Mouse (Mus musculus) forebrain, embryonic 16.5 days (tissue): ENCODE results near the gene Grap2. TPM values are rescaled to one million over a fixed set of nuclear protein-coding genes. Genes with fewer than 3 reads are reported as not detected.

Experiments
- ATAC-seq: fragments of 200-750 bp; cut with Nextera tagmentation; 2 replicates; pipeline ENCODE4 v1.8.0; 2017; ENCODE audit warnings: mild to moderate bottlenecking, moderate library complexity
- H3K27ac ChIP-seq: fragments of 300-500 bp; sonication (generic); 2 replicates; pipeline ENCODE4 v1.5.1; 2014; ENCODE audit warnings: low read length, control low read depth
- H3K27me3 ChIP-seq: fragments of 300-500 bp; sonication (generic); replicated peaks from 2 replicates; pipeline ENCODE4 v1.6.1; 2014; ENCODE audit warnings: low read length; ENCODE audit not compliant: control insufficient read depth, insufficient read depth
- H3K36me3 ChIP-seq: fragments of 300-500 bp; sonication (generic); 2 replicates; pipeline ENCODE4 v1.6.1; 2014; ENCODE audit not compliant: control insufficient read depth, insufficient read depth
- H3K4me1 ChIP-seq: fragments of 300-500 bp; sonication (generic); replicated peaks from 2 replicates; pipeline ENCODE4 v1.6.1; 2014; ENCODE audit warnings: low read length; ENCODE audit not compliant: control insufficient read depth, insufficient read depth
- H3K4me2 ChIP-seq: fragments of 300-500 bp; sonication (generic); 2 replicates; pipeline ENCODE4 v1.6.1; 2014; ENCODE audit warnings: mild to moderate bottlenecking, low read length, control low read depth
- H3K4me3 ChIP-seq: fragments of 300-500 bp; sonication (generic); replicated peaks from 2 replicates; pipeline ENCODE4 v1.5.1; 2014; ENCODE audit warnings: mild to moderate bottlenecking, low read length, control low read depth
- H3K9ac ChIP-seq: fragments of 300-500 bp; sonication (generic); replicated peaks from 2 replicates; pipeline ENCODE4 v1.6.1; 2014; ENCODE audit warnings: low read depth, low read length, control low read depth
- H3K9me3 ChIP-seq: fragments of 300-500 bp; sonication (generic); 2 replicates; pipeline ENCODE4 v1.6.1; 2016; ENCODE audit warnings: low read length; ENCODE audit not compliant: control insufficient read depth
- WGBS: fragments of 180-500 bp; shearing (Covaris S2); extraction: QIAGEN DNeasy Blood & Tissue Kit; methylation state at CpG from one replicate; pipeline ENCODE4 v1.1.7; 2014; 5-methylcytosine and 5-hydroxymethylcytosine counted together
- microRNA-seq: library from miRNA; unstranded; fragments of <30 nt; microRNA quantifications from one replicate; pipeline ENCODE4, GENCODE M21; 2017
- polyA plus RNA-seq: library from polyadenylated mRNA; unstranded; fragments of >200 nt; fragmentation: Nextera tagmentation; extraction: Ambion mirVana; gene quantifications from 2 replicates; pipeline ENCODE4 v1.2.1, GENCODE M21; 2015

The Grap2 gene
- polyA plus RNA-seq, 1 experiment from 2014 or later = not detected

DNA sequence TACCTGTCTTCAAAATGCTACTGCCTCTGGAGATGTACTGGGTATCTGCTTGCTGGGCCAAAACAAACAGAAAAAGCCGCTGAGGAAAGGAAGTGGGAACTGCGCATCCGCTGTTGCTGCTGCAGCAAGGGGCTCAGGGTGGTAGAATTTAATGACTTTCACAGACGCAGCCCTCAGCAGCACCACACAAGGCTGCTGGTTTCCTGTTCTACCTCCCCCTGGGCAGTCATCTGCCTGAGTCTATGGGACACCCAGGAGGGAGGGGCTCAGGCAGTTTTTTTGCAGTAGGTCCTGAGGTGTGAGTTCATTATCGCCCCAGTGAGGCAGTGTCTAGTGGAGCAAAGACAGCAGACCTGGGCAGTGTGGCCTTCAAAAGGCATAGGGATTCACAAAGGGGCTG lies 125.2 kb downstream of the Grap2 start:
- H3K4me3 ChIP-seq = no peak overlapping the region
- no peak overlapping the region for H3K27ac ChIP-seq
- H3K9me3 ChIP-seq = no peaks in the 10 kb centered on the region
- no peak overlapping the region for H3K4me2 ChIP-seq
- WGBS = 69% methylated on average over 5 of the region's 5 CpGs
- no peak overlapping the region for H3K9ac ChIP-seq
- no peaks in the 10 kb centered on the region for H3K36me3 ChIP-seq
- no peak for ATAC-seq
- H3K27me3 ChIP-seq = no peaks in the 10 kb centered on the region
- peaks cover 11% of the 10 kb centered on the region for H3K4me1 ChIP-seq

DNA sequence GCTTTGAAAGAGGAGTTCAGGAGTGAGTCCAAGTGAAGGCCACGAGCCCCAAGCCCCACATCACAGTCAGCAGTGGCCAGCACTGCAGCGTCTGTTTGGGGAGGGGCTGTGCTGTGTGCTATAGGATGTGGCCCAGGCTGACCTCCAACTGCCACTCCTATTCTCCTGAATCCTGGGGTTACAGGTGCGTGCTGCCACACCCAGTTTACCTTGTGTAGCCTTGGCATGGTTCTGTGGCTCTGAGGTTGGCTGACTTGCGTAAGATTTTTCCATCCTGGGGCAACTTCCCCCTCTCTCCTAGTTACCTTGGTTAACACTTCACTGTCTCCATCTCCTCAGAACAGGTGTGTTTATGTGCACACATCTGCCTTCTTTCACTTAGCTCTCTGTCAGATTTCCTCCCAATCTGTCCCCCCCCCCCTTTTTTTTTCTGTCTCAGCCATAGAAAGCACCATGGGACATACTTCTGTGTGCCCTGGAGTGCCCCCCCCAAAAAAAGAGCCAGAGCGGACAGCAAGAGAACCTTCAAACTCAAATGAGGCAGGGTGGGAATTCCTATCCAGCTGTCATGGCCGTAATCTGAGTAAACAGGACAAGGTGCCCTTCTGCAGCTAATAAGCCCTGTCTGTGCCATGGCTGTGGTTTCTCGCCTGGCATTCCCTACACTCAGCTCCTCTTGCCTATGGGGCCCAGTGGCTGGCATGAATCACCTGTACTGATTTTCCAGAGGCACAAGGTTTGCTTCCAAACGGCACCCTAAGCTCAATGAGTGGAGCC lies 129.3 kb downstream of the Grap2 start:
- H3K9me3 ChIP-seq = no peaks in the 10 kb centered on the region
- no peaks in the 10 kb centered on the region for H3K27me3 ChIP-seq
- WGBS = 76% methylated on average over 8 of the region's 8 CpGs
- ATAC-seq = no peak
- no peak overlapping the region for H3K9ac ChIP-seq
- H3K27ac ChIP-seq = no peak overlapping the region
- H3K4me1 ChIP-seq = peaks cover 10% of the 10 kb centered on the region
- H3K4me3 ChIP-seq = no peak overlapping the region
- no peak overlapping the region for H3K4me2 ChIP-seq
- no peaks in the 10 kb centered on the region for H3K36me3 ChIP-seq

Small RNA genes lying within 50 kb of the gene (microRNA-seq; reads per million reads assigned to microRNA genes)
- gene Mir6957 = not detected

Other genes starting within 250 kb of the Grap2 start
- not detected in 2 replicates for gene Enthd1, start 7.4 kb upstream of the Grap2 start, polyA plus RNA-seq
- gene Fam83f, start 99.3 kb downstream of the Grap2 start, polyA plus RNA-seq = 0.12 TPM in 1 of 2 replicates, not detected in the other
- gene Tnrc6b, start 138.7 kb downstream of the Grap2 start, polyA plus RNA-seq = 30.2 and 41.6 TPM in 2 replicates